Mouse (Mus musculus): ENCODE data around the gene Aph1b. TPM values are rescaled to one million over a fixed set of nuclear protein-coding genes. Genes with fewer than 3 reads are reported as not detected.
A peak's percentile ranks its signal among the peaks of the same experiment; 100 is the strongest.
"Not testable (repeated sequence)": the region's sequence is repeated elsewhere in the genome, so short reads cannot be mapped to it uniquely, and the experiment has no call there.

Gene Aph1b
- total and polyA plus RNA-seq, 3 experiments = 0.68 to 0.93 (median 0.91) TPM

DNA sequence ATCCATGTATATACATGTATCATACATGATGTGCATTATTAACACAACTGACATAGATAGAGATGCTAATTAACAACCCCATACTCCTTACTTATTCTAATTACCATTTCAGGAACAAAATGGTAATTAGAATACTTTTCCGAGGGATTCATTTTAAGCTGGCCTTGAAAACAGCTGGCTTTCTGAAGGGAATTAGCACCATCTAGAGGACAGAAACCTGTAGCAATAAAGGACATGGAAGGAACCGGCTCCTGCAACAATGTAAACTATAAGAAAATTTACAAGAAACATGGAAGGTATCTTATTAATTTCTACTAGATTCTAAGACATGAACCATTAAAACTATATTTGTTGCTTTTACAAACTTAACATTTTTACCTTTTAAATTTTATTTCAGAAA lies 7.5 kb downstream of the Aph1b start:
- no peak overlapping the region for H3K4me2 ChIP-seq (ENCODE audit: insufficient read depth, low read depth, poor library complexity, severe bottlenecking)
- no peak for TF ChIP-seq ZKSCAN1 (IDR thresholded peaks at IDR 0.05; ENCODE audit: borderline replicate concordance, low read depth, low read length)
- TF ChIP-seq SMC3 (IDR thresholded peaks at IDR 0.05; ENCODE audit: low read depth, low read length) = peak; percentile 69
- TF ChIP-seq TBP (conservative IDR thresholded peaks at IDR 0.05; ENCODE audit: low read depth, low read length) = no peak
- TF ChIP-seq RCOR1 (conservative IDR thresholded peaks at IDR 0.05; ENCODE audit: low read depth, low read length) = no peak
- peak; percentile 36; the same call in 1 of the 2 replicates for TF ChIP-seq ZC3H11A (IDR thresholded peaks at IDR 0.05; ENCODE audit: low read depth, low read length)
- TF ChIP-seq MYC (IDR thresholded peaks at IDR 0.05; ENCODE audit: low read depth, low read length) = no peak
- peak; percentile 93 for TF ChIP-seq RAD21 (IDR thresholded peaks at IDR 0.05; ENCODE audit: low read depth, low read length)
- 0 out of 2 replicates have a peak, but pooled peaks have one; percentile 33 for TF ChIP-seq JUND (conservative IDR thresholded peaks at IDR 0.05; ENCODE audit: low read depth, low read length)
- TF ChIP-seq CTCF (conservative IDR thresholded peaks at IDR 0.05 in 1 of 2, IDR thresholded peaks at IDR 0.05 in 1 of 2; ENCODE audit: low read depth in 2 of 2, low read length in 2 of 2) = peak in 1 of 2 experiments; percentile 86; a peak in 3 of 4 replicates
- no peak for TF ChIP-seq MAX (IDR thresholded peaks at IDR 0.05; ENCODE audit: low read length)
- no peak for TF ChIP-seq ZMIZ1 (IDR thresholded peaks at IDR 0.05; ENCODE audit: low read depth, low read length)
- DNase-seq (ENCODE audit: extremely low read depth) = peak; percentile 43
- H3K4me1 ChIP-seq (ENCODE audit: control insufficient read depth in 1 of 2, insufficient read depth in 2 of 2) = no peaks in the 10 kb centered on the region
- no peak overlapping the region for H3K4me3 ChIP-seq (replicated peaks in 1 of 3; ENCODE audit: low read depth in 2 of 3, low read length in 2 of 3, poor library complexity in 1 of 3)
- peaks cover 0 to 2% of the 10 kb centered on the region in 2 experiments for H3K36me3 ChIP-seq (replicated peaks in 1 of 2; ENCODE audit: control insufficient read depth in 1 of 2, insufficient read depth in 1 of 2, low read length in 1 of 2)
- no peaks in the 10 kb centered on the region for H3K27me3 ChIP-seq (replicated peaks)
- no peaks in the 10 kb centered on the region for H3K79me2 ChIP-seq (replicated peaks; ENCODE audit: control insufficient read depth, extremely low read depth, insufficient read depth, poor library complexity, severe bottlenecking)
- H3K9me3 ChIP-seq (replicated peaks; ENCODE audit: low read length) = no peaks in the 10 kb centered on the region
- dilution Hi-C loops (cut with MboI; ENCODE audit: extremely low pct_ligation_motif_present, extremely low pct_unique_long_range_greater_than_20kb, low sequenced_read_pairs) (no loop called here), in situ Hi-C loops (cut with MboI; ENCODE audit: low pct_ligation_motif_present, low pct_unique_long_range_greater_than_20kb, low sequenced_read_pairs) (loop anchor here (5.0 to 25.0 kb wide), 3 partner anchors 146 to 651 kb away; partner anchors contain the start of genes Ciao2a, Fbxl22 and Snx1)
- no peak overlapping the region for H3K27ac ChIP-seq (ENCODE audit: insufficient read depth, low read depth)
- H3K9ac ChIP-seq (ENCODE audit: insufficient read depth, low read depth) = no peak overlapping the region

GRCm38 (mm10) chr9:66784552-66784951 lies 10.7 kb downstream of the Aph1b start:
- H3K27ac ChIP-seq (ENCODE audit: insufficient read depth, low read depth); H3K9ac ChIP-seq (ENCODE audit: insufficient read depth, low read depth); H3K27me3 ChIP-seq (replicated peaks); H3K4me1 ChIP-seq (ENCODE audit: control insufficient read depth in 1 of 2, insufficient read depth in 2 of 2); dilution Hi-C loops (cut with MboI; ENCODE audit: extremely low pct_ligation_motif_present, extremely low pct_unique_long_range_greater_than_20kb, low sequenced_read_pairs); H3K36me3 ChIP-seq (replicated peaks in 1 of 2; ENCODE audit: control insufficient read depth in 1 of 2, insufficient read depth in 1 of 2, low read length in 1 of 2); DNase-seq (ENCODE audit: extremely low read depth); H3K9me3 ChIP-seq (replicated peaks; ENCODE audit: low read length); H3K4me3 ChIP-seq (replicated peaks in 1 of 3; ENCODE audit: low read depth in 2 of 3, low read length in 2 of 3, poor library complexity in 1 of 3); H3K4me2 ChIP-seq (ENCODE audit: insufficient read depth, low read depth, poor library complexity, severe bottlenecking); H3K79me2 ChIP-seq (replicated peaks; ENCODE audit: control insufficient read depth, extremely low read depth, insufficient read depth, poor library complexity, severe bottlenecking): not testable (repeated sequence)
- in situ Hi-C loops (cut with MboI; ENCODE audit: low pct_ligation_motif_present, low pct_unique_long_range_greater_than_20kb, low sequenced_read_pairs) = loop anchor here (25.0 kb wide), 2 partner anchors 272 to 647 kb away; partner anchors contain the start of genes Ciao2a, Fbxl22 and Snx1

DNA sequence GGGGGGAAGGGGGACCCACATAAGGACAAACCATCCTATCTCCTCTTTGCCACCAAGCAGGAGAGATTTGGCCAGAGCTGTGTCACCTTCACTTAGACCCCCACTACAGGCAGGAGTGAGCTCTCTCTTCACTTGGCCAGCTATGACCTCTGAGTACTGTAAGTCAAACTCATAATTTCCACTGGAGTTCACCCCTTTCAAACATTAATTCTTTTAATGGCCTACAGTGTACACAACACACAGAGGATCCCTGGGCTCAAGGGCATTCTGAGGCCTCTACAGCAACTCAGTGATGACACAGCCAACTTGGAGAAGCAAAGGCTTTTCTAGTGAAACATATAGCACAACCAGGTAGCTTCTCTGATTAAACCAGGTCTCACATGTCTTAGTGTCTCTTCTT lies 24.6 kb downstream of the Aph1b start:
- H3K9me3 ChIP-seq (replicated peaks; ENCODE audit: low read length) = peaks cover 2% of the 10 kb centered on the region
- no peaks in the 10 kb centered on the region for H3K79me2 ChIP-seq (replicated peaks; ENCODE audit: control insufficient read depth, extremely low read depth, insufficient read depth, poor library complexity, severe bottlenecking)
- no peak overlapping the region for H3K9ac ChIP-seq (ENCODE audit: insufficient read depth, low read depth)
- in situ Hi-C loops (cut with MboI; ENCODE audit: low pct_ligation_motif_present, low pct_unique_long_range_greater_than_20kb, low sequenced_read_pairs) = no loop called here
- peaks cover 3 to 9% of the 10 kb centered on the region in 2 experiments for H3K36me3 ChIP-seq (replicated peaks in 1 of 2; ENCODE audit: control insufficient read depth in 1 of 2, insufficient read depth in 1 of 2, low read length in 1 of 2)
- no peak for TF ChIP-seq POLR2A (IDR thresholded peaks at IDR 0.05; ENCODE audit: low read depth, low read length)
- no peak for TF ChIP-seq USF1 (IDR thresholded peaks at IDR 0.05; ENCODE audit: low read depth, low read length)
- no peak for TF ChIP-seq EP300 (IDR thresholded peaks at IDR 0.05; ENCODE audit: low read length)
- no peak for TF ChIP-seq RCOR1 (conservative IDR thresholded peaks at IDR 0.05; ENCODE audit: low read depth, low read length)
- TF ChIP-seq IRF4 (IDR thresholded peaks at IDR 0.05; ENCODE audit: low read depth, low read length) = no peak
- TF ChIP-seq TBP (conservative IDR thresholded peaks at IDR 0.05; ENCODE audit: low read depth, low read length) = no peak
- TF ChIP-seq MAFK (IDR thresholded peaks at IDR 0.05; ENCODE audit: insufficient replicate concordance, low read length) = no peak
- no peaks in the 10 kb centered on the region for H3K27me3 ChIP-seq (replicated peaks)
- dilution Hi-C loops (cut with MboI; ENCODE audit: extremely low pct_ligation_motif_present, extremely low pct_unique_long_range_greater_than_20kb, low sequenced_read_pairs) = no loop called here
- no peak overlapping the region for H3K27ac ChIP-seq (ENCODE audit: insufficient read depth, low read depth)
- H3K4me2 ChIP-seq (ENCODE audit: insufficient read depth, low read depth, poor library complexity, severe bottlenecking) = no peak overlapping the region
- no peaks in the 10 kb centered on the region for H3K4me1 ChIP-seq (ENCODE audit: control insufficient read depth in 1 of 2, insufficient read depth in 2 of 2)
- no peak for DNase-seq (ENCODE audit: extremely low read depth)
- H3K4me3 ChIP-seq (replicated peaks in 1 of 3; ENCODE audit: low read depth in 2 of 3, low read length in 2 of 3, poor library complexity in 1 of 3) = no peak overlapping the region

All from CH12.LX (cell line).